Mouse (Mus musculus) common myeloid progenitor, adult 5-6 weeks (primary cell): Measurements from ENCODE around the gene Prrt1. TPM values are rescaled to one million over a fixed set of nuclear protein-coding genes. Genes with fewer than 3 reads are reported as not detected.
A peak's percentile ranks its signal among the peaks of the same experiment; 100 is the strongest.

Source experiments
- ATAC-seq: replicated peaks from 2 replicates; pipeline ENCODE4 v1.8.0; 2016; ENCODE audit warnings: low read depth, mild to moderate bottlenecking, moderate TSS enrichment, inconsistent platforms; ENCODE audit not compliant: poor library complexity, severe bottlenecking
- total RNA-seq: library from RNA; stranded (forward); fragments of 200-1000, 187-1606 nt; gene quantifications from 2 replicates; pipeline ENCODE4 v1.2.3, GENCODE M21; 2017

Gene Prrt1
- total RNA-seq, 1 experiment from 2014 or later = not detected

DNA sequence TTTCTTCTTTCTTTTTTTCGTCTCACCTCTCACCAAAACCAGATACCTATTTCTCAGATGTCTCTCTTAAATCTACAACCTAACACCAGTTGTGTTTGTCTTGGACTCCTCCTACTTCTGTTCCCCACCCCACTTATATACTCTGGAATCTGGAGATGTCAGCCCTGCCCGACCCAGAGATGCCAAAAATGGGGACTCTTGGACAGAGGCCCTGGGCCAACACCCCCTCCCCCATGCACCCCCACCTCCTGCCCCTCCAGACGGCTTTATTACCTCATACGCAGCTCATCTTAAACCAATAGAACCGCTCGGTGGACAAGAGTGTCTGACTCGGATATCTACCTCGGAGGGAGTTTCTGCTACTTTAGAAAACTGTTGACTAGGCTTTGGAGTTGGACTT lies 33.2 kb upstream of the Prrt1 start:
- no peak for ATAC-seq

DNA sequence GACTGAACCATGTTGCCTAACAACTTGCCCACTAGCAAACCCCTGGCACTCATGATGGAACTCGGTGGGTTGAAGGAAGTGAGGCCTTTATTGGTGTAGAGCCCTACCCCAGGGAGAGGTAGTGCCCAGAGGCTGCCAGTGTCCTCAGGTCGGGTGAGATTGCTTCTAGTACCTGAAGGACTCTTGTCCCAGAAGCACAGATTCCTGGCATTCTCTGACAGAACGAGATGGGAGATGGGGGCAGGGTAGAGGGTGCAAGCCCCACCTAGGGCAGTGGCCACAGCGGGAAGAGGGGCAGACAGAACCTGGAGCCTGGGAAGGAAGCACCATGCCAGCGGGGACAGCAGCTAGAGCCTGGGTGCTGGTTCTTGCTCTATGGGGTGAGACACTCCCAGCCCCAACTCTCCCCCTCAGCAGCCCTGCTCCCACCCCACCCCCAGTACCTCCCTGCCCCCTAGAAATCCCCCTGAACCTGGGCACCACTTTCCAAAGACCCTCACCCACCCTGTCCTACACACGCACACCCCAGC lies 31.7 kb upstream of the Prrt1 start, which contains the start of gene Ager:
Gene Ager (plus strand): TSS at position 297 of the 530 bp plus-strand sequence.
- no peak for ATAC-seq

DNA sequence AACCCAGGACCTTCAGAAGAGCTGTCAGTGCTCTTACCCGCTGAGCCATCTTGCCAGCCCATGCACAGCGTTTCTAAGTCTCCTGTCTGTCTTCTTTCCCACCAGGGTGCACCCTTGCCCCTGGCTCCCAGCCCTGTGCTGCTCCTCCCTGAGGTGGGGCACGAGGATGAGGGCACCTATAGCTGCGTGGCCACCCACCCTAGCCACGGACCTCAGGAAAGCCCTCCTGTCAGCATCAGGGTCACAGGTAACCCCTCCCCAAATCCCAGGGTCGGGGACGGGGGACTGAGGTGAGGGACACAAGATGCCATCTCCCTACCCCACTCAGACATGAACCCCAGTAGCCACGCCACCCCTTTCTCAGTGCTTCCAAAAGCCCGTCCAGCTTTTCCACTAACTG lies 29.4 kb upstream of the Prrt1 start:
- ATAC-seq = no peak

- no peak for ATAC-seq
Measured at GRCm38 (mm10) chr17:34601796-34602195, 27.5 kb upstream of the Prrt1 start.

- peak; percentile 70 for ATAC-seq
Measured at GRCm38 (mm10) chr17:34603375-34604060, 25.8 kb upstream of the Prrt1 start, which contains the start of gene Rnf5. Gene Rnf5 (minus strand): TSS chr17:34603690.

GRCm38 (mm10) chr17:34604061-34604508 lies 25.2 kb upstream of the Prrt1 start, which contains the start of gene Agpat1:
Gene Agpat1 (plus strand): TSS chr17:34604262.
- ATAC-seq = peak; percentile 72

DNA sequence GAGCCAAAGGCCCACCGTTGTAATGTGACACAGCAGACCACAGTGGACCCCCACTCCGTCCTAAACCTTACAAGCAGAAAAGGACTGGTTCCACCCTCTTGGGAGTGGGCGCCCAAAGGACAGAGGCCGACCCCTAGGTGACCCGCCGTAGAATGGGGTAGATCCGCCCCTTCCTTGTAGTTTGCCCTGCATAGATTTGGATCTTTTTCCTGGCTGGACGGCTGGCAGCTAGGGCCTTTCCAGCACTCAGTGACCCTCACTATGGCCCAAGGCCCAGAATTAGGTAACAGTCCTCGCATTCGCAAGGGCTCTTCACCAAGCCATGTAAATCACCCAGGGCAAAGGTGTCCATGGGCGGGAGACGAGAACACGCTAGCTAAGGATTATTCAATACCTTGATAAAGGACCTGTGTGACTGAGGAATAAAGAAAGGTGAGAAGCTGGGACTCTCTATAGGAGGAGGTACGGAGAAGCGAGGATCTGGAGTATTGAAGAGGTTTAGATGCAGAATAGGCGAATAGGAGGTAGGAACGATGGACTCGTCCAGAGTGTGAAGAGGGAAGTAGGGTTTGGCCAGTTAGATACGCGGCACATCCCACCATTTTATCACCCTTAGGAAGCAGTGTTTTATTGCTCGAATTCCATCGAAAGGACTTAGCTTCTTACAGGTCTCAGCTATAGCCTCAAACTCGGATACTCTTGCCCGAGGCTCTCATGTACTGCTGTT lies 24.7 kb upstream of the Prrt1 start:
- no peak for ATAC-seq

DNA sequence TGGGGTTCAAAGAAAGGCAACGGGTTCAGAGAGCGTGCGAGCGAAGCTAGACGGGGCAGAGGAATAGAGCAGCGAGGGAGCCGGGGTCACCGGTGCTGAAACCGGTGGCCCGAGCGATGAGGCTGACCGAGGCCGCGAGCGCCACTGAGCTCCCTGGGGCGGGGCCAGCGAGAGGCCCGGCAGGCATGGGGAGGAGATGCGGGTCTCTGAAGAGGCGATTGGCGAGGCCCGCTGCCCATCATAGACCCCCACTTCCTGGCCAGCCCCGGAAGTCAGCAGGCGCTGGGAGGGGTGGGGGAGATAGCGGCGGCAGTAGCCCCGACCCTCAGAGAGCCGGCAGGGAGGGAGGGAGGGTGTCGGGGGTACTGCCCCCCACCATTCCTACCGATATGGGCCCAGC lies 23.7 kb upstream of the Prrt1 start:
- peak; percentile 29 for ATAC-seq

DNA sequence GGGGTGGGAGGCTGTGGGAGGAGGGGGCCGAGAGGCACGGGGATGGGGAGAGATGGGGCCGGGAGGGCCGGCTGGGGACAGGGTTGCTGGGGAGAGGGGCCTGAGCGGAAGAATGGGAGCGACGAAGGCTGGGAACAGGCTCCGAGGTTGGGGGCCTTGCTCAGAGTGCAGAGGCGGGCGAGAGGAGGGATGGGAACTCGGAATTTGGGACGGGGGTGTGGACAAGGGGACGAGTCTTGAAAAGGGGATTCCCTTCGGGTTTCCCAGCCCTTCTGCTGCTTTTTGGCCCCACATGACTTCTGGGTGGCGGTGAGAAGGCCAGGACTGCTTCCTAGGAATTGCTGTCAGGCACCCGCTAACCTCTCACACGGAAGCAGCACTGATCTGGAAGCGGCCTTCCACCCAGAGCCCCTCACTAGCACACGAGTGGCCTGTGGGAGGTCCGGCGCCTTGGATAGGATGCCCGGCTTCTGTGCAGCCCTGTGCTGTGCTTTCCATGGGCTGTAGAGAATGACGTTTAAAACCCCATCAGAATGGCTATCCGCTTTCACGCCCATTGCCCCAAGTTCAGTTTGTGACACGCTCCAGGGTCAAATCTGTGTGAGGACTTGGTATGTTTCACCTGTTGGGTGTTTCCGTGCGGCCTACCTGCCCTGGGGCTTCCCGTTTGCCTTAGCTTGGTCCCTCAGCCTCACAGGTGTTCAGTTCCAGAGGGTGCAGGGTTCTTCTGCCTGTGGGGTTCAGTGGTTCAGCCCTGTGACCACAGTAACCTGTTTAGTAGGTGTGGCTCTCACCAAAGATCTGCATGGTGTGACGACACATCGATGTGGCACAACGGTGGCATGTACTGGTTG lies 22.9 kb upstream of the Prrt1 start:
- no peak for ATAC-seq

DNA sequence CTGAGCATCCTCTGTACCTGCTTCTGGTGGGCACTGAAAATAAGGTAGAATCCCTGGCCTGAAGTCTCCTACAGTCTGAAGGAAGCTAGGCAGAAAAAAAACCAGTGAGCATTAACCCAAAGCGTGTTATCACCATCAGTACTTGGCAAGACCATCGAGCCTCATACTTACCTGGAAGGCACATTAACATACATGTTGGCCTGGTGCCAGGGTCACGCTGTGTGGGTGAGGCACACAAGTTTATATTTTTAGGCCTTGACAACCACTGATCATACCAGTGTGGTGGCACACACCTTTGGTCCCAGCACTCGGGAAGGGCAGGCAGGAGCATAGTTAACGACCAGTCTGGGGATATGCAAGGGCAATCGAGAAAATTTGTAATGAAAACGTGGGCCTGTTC lies 21.3 kb upstream of the Prrt1 start:
- no peak for ATAC-seq

- no peak for ATAC-seq
Measured at GRCm38 (mm10) chr17:34611050-34611449, 18.3 kb upstream of the Prrt1 start.

- ATAC-seq = peak; percentile 29
Measured at GRCm38 (mm10) chr17:34613054-34613645, 16.2 kb upstream of the Prrt1 start.

DNA sequence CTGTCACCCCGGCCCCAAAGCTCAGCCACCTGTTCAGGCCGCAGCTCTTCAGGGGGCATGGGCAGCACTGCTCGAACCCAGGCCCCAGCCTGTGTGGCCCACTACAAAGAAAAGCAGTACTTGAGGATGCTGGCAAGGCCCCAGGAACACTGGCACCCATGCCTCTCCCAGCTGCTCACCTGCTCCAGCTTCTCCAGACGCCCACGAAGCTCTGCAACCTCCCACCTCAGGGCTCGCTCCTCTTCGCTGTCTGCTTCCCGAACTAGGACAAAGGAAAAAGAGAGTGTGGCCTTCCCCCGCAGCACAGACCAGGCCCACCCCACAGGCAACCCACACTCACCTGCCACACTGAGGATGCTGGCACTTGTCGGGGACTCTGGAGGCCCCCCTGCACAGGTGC lies 15.5 kb upstream of the Prrt1 start:
- no peak for ATAC-seq

DNA sequence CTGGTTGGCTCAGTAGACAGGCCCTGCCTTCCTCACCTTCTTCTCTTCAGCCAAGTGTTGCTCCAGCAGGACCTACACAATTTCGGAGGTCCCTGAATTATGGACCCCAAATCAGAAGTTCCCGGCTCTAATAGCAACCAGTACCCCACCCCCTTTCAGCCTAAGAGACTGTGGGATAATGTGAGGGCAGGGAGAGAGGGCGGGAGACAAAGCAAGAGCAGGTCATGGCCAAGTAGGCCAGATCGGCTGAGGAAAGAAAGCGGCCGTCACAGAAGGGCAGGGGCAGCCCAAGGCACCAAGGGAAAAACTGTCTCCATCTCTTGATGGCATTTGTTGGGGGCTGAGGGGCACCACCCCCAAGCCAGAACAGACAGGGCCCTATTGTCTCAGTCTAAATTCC lies 13.5 kb upstream of the Prrt1 start, which contains the start of gene Egfl8:
Gene Egfl8 (minus strand): TSS at position 101 of the 400 bp plus-strand sequence.
- ATAC-seq = no peak

DNA sequence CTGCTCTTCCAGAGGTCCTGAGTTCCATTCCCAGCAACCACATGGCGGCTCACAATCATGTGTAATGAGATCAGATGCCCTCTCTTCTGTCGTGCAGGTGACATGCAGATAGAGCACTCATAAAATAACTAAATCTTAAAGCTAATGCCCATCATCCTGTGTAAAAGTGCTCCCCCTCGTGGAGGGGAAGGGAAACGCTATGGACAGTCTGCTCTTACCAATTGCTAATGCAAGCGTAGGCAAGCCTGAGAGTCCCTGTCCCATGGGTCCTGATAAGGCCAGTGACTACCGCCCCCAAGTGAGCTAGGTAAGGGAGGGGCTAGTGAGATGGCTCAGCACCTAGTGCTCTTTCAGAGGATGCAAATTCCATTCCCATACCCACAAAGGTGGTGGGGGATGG lies 10.3 kb upstream of the Prrt1 start:
- ATAC-seq = peak; percentile 76

DNA sequence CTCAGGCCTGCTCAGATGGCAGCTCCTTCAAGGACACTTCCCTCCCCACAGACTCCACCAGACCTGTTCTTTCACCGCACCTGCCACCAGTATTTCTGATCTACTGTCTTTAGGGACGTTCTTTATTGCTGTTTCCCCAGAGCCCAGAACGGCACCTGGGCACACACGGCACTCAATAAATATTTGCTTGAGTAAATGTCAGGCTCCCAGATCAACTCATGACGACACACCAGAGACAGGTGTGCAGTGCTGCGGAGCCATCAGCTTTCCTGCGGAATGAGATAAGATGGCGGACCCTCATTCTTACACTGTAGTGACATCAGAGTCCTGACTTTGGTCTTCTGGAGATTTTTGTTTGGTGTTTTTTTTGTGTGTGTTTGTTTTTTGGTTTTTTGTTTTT lies 8.3 kb upstream of the Prrt1 start:
- ATAC-seq = no peak

DNA sequence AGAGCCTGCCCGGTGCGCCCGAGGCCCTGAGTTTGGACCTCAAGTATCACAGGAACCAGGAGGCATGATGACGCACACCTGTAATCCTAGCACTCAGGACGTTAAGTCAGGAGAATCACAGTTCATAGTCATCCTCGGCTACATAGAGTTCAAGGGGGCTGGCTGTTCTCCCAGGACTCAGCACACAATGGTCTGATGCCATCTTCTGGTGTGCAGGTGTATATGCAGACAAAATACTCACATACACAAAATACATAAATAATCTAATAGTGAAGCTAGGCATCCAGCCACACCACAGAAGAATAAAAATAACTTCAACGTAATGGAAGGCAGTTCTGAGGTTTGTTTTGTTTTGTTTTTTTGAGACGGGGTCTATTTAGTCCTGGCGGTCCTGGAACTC lies 6.2 kb upstream of the Prrt1 start:
- no peak for ATAC-seq

DNA sequence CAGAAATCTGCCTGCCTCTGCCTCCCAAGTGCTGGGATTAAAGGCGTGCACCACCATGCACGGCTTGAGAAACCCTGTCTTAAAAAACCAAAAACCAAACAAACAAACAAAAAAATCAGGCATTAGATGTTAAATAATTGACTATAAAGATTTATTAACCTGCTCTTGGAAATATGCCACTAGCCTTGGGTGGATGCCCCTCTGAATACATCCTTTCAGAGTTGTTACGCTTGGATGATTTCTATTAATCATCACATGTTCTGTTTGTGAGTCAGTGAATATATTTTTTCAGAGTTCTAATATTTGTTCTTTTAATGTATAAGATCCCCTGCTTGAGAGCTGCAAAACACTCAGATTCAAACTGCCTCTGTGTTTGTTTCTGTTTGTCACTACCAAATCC lies 4.4 kb upstream of the Prrt1 start:
- no peak for ATAC-seq

GRCm38 (mm10) chr17:34626062-34626772 lies 3.1 kb upstream of the Prrt1 start:
- no peak for ATAC-seq
